Mouse (Mus musculus): Measurements from ENCODE around the gene Ptger4.

DNA sequence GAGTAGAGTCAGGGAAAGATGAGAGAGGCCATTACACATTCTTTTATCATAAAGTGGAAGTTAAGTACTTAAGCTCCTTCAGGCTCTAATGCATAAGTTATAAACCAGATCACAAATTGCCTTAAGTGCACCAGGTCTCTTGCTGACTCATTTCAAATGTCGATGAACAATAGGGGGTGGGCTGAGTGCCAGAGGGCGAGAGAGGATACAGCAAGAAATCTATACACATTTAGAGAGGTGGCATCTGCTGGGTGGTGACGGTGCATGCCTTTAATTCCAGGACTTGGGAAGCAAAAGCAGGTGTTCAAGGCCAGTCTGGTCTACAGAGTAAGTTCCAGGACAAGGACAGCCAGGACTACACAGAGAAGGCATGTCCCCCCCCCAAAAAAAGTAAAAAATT is 22.1 kb upstream of the Ptger4 start:
- no peak for TF ChIP-seq POLR2A (IDR thresholded peaks at IDR 0.05; ENCODE audit: borderline replicate concordance, control insufficient read depth, low read depth, low read length)
- no peak for TF ChIP-seq CTCF (IDR thresholded peaks at IDR 0.05; ENCODE audit: control insufficient read depth, insufficient read depth, low read length)

All from bone marrow, adult 2 months (tissue).